Mouse (Mus musculus) spleen, adult 2 months (tissue): ENCODE data around the gene Gm10053. TPM values are rescaled to one million over a fixed set of nuclear protein-coding genes. Genes with fewer than 3 reads are reported as not detected.

Source experiments
- DNase-seq, 2 experiments: peaks; one replicate each; pipeline versions ENCODE4 v3.0.0 to v3.0.0-alpha.2; 2012 to 2021; ENCODE audit warnings: low spot score in 2 of 2, low read depth in 1 of 2
- H3K27ac ChIP-seq: fragments of 200-500 bp; 2 replicates; pipeline ENCODE4 v1.5.1; 2012; ENCODE audit warnings: low read length, inconsistent platforms; ENCODE audit not compliant: insufficient read depth
- H3K27me3 ChIP-seq: fragments of 200-500 bp; 2 replicates; pipeline ENCODE4 v1.6.1; 2012; ENCODE audit warnings: mild to moderate bottlenecking, moderate library complexity, low read length, inconsistent platforms; ENCODE audit not compliant: control insufficient read depth, insufficient read depth
- H3K36me3 ChIP-seq: fragments of 200-500 bp; 2 replicates; pipeline ENCODE4 v1.6.1; 2012; ENCODE audit warnings: mild to moderate bottlenecking, low read length, inconsistent platforms; ENCODE audit not compliant: control insufficient read depth, insufficient read depth
- H3K4me1 ChIP-seq: fragments of 200-500 bp; 2 replicates; pipeline ENCODE4 v1.6.1; 2011; ENCODE audit warnings: inconsistent platforms; ENCODE audit not compliant: control insufficient read depth, insufficient read depth, insufficient read length
- H3K4me3 ChIP-seq: fragments of 200-500 bp; 2 replicates; pipeline ENCODE4 v1.5.1; 2011; ENCODE audit warnings: mild to moderate bottlenecking, inconsistent platforms; ENCODE audit not compliant: insufficient read depth, insufficient read length; ENCODE audit errors: extremely low read depth
- CTCF ChIP-seq: fragments of 200-500 bp; IDR thresholded peaks from 2 replicates; pipeline ENCODE4 v1.5.1; 2011; ENCODE audit warnings: mild to moderate bottlenecking, inconsistent platforms; ENCODE audit not compliant: insufficient read depth, insufficient read length, insufficient replicate concordance; ENCODE audit errors: extremely low read depth
- POLR2A ChIP-seq: fragments of 200-500 bp; IDR thresholded peaks from 2 replicates; pipeline ENCODE4 v1.6.1; 2011; ENCODE audit warnings: low read depth, low read length, inconsistent platforms
- WGBS: fragments of 180-500 bp; shearing (Covaris S2); methylation state at CpG from one replicate; pipeline ENCODE4 v1.1.7; 2018; 5-methylcytosine and 5-hydroxymethylcytosine counted together
- polyA plus RNA-seq: library from polyadenylated mRNA; depleted of rRNA; stranded (reverse); fragments of >200 nt; gene quantifications from 2 replicates; pipeline ENCODE4 v1.2.3, GENCODE M21; 2012

Gm10053 gene
- polyA plus RNA-seq, 1 experiment: 1.2 TPM

DNA sequence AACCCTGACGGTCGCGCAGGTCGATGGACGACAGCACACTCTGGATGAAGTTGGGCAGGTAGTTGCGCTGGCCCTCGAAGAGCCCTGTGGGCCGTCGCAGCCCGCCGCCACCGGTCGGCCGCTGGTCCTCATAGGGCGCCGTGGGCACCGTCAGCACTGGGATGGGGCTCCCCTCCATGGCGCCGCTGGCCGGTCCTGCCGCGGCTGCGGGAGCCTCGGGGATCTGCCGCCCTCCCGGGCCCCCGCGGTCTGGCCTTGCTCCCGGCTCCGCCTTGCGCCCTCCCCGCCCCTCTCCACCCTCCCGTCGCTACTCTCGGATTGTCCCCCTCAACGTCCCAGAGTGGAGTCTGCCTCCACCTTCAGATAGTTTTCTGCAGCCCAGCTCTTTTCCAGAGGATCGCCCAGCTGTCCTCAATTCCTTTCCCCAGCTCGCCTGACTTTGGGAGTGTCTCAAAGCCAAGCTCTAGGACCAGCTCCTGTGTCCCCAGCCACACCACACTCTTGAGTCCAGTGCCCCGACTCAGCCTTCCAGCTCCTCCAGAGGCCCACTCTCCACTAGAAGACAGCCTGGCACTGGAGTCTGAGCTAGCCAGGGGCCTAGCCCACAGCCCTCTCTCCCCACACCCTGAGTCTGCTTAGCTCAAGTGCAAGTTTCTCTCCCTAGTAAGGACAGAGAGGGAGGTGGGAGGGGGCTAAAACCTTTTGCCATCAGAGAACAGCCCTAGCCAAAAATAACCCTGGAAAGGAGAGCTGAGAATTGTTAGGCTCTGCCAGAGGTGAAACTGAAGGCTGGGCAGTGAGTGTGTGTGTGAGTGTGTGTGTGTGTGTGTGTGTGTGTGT is 13.7 kb upstream of the Gm10053 start, which contains the start of gene Pgm5:
Gene Pgm5 (minus strand): TSS at position 244 of the 840 bp plus-strand sequence.
- Histone ChIP-seq H3K36me3 (no peaks in the 10 kb centered on the region), H3K27ac (no peak within 1 kb of the TSS), H3K4me1 (0 out of 2 replicates have a peak, but pooled peaks cover 2% of the 10 kb centered on the region), H3K27me3 (peaks cover 11% of the 10 kb centered on the region), H3K4me3 (0 out of 2 replicates have a peak within 1 kb of the TSS, but pooled peaks have one; percentile 8)
- no peak for TF ChIP-seq CTCF
- no peak for TF ChIP-seq POLR2A
- DNase-seq: no peak
- 6% methylated on average over 37 of the region's 39 CpGs for WGBS

- Histone ChIP-seq H3K4me3 (no peak overlapping the region), H3K4me1 (0 out of 2 replicates have a peak, but pooled peaks cover 2% of the 10 kb centered on the region), H3K27ac (no peak overlapping the region), H3K27me3 (peaks cover 11% of the 10 kb centered on the region), H3K36me3 (no peaks in the 10 kb centered on the region)
- TF ChIP-seq CTCF: no peak
- TF ChIP-seq POLR2A: no peak
- WGBS: 87% methylated on average over 9 of the region's 9 CpGs
- no peak for DNase-seq
Measured at GRCm38 (mm10) chr19:24865436-24865835, 10.1 kb upstream of the Gm10053 start.

DNA sequence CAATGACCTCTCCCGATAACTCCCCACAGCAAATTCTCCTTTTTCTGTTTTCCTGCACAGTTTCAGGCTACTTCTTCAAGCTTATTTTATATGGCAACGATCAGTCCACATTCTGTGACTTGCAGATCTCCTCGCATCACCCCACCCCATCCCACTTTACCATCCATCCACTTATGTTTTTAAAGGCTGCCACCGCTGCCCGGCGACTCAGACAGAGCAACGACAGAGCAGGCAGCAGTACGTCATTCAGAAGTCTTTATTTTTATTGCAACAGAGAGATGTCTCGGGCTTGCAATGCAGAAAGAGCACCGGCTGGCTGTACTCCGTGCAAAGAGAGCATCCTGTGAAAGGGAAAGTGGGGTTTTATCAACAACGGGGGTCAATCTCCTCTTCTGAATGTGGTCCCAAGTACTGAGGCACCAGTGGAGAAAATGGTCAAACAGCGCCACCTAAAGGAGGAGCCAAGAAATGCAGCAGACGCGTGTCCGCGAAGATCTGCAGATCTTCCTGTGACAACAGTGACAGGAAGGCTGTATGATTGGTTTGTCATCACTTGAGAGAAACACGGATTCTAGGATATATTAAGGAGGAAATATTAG is 4.3 kb upstream of the Gm10053 start:
- peak; percentile 21 to 58 for DNase-seq
- no peaks in the 10 kb centered on the region for H3K36me3 ChIP-seq
- TF ChIP-seq POLR2A (no peak), CTCF (peak; percentile 77; the same call in 1 of the 2 replicates)
- H3K27ac ChIP-seq: no peak overlapping the region
- H3K4me3 ChIP-seq: no peak overlapping the region
- no peaks in the 10 kb centered on the region for H3K4me1 ChIP-seq
- 0 out of 2 replicates have a peak, but pooled peaks cover 1% of the 10 kb centered on the region for H3K27me3 ChIP-seq
- 21% methylated on average over 18 of the region's 18 CpGs for WGBS

- H3K27me3 ChIP-seq: 0 out of 2 replicates have a peak, but pooled peaks cover 1% of the 10 kb centered on the region
- no peak for TF ChIP-seq POLR2A
- TF ChIP-seq CTCF: no peak
- H3K4me3 ChIP-seq: no peak overlapping the region
- H3K36me3 ChIP-seq: no peaks in the 10 kb centered on the region
- H3K4me1 ChIP-seq: no peaks in the 10 kb centered on the region
- no peak overlapping the region for H3K27ac ChIP-seq
- no peak for DNase-seq
- WGBS: 57% methylated on average over 2 of the region's 2 CpGs
Measured at GRCm38 (mm10) chr19:24873873-24874272, 1.6 kb upstream of the Gm10053 start.

DNA sequence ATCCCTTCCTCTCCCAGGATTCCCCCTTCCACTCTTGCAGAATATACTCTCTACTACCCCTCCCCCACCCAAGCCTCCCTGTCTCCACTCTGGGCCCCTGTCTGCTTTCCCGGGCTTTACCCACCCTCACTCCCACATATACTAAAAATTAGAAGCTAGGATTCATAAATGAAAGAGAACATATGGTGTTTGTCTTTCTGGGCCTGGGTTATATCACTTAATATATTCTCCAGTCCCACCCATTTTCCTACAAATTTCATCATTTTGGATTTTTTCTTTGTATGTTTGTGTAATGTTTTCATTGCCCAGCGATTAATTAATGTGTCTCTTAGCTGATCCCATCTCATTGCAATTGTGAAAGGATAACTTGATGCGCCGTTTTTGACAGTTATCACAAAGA is 5.8 kb downstream of the Gm10053 start:
- 75% methylated on average over 4 of the region's 4 CpGs for WGBS
- TF ChIP-seq CTCF (no peak), POLR2A (no peak)
- DNase-seq: no peak
- Histone ChIP-seq H3K27ac (no peak overlapping the region), H3K27me3 (no peaks in the 10 kb centered on the region), H3K4me3 (no peak overlapping the region), H3K4me1 (no peaks in the 10 kb centered on the region), H3K36me3 (no peaks in the 10 kb centered on the region)

DNA sequence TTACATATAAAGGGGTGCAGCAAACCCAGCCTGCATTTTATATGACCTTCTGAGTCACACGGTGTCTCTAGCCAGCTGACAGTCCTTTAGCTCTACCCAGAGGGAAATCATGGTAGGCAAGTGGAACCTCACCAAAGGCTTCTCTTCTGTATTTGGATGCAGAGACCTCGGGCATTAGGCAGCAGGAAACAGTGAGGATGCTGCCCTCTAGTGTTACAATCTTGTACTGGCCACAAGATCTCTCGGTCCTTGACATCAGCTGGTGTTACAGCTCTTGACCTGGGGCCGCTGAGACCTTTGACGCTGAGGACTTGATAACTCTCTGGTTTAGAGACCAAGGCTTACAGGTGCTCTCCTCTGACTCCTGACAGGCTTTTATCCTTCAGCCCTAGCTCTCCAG is 10.0 kb downstream of the Gm10053 start:
- WGBS: 8% methylated on average over 5 of the region's 5 CpGs
- Histone ChIP-seq H3K4me1 (no peaks in the 10 kb centered on the region), H3K27me3 (no peaks in the 10 kb centered on the region), H3K4me3 (no peak overlapping the region), H3K27ac (no peak overlapping the region), H3K36me3 (no peaks in the 10 kb centered on the region)
- peak in 1 of 2 experiments; percentile 35 for DNase-seq
- TF ChIP-seq POLR2A (no peak), CTCF (peak; percentile 56; the same call in 1 of the 2 replicates)
